Mouse (Mus musculus): ENCODE results near the gene Trim13. TPM values are rescaled to one million over a fixed set of nuclear protein-coding genes. Genes with fewer than 3 reads are reported as not detected.

The Trim13 gene
- polyA plus RNA-seq, 1 experiment from 2014 or later, result 15.4 TPM

GRCm38 (mm10) chr14:61642668-61643067 is 44.6 kb downstream of the Trim13 start:
- H3K9me3 ChIP-seq (replicated peaks), result no peaks in the 10 kb centered on the region
- 85% methylated on average over 1 of the region's 1 CpGs for WGBS
- DNase-seq (ENCODE audit: low spot score), result no peak

GRCm38 (mm10) chr14:61645547-61645946 is 47.5 kb downstream of the Trim13 start:
- WGBS, result 54% methylated on average over 1 of the region's 1 CpGs
- no peak overlapping the region for H3K27ac ChIP-seq (replicated peaks)
- H3K27me3 ChIP-seq (ENCODE audit: low read depth, poor library complexity, severe bottlenecking), result no peaks in the 10 kb centered on the region
- peaks cover 14% of the 10 kb centered on the region for H3K4me1 ChIP-seq
- peak overlapping the region; percentile 9; the same call in 1 of the 2 replicates for H3K4me3 ChIP-seq
- no peaks in the 10 kb centered on the region for H3K9me3 ChIP-seq (replicated peaks)
- DNase-seq (ENCODE audit: low spot score), result no peak
- H3K36me3 ChIP-seq, result no peaks in the 10 kb centered on the region

More at GRCm38 (mm10) chr14:61642668-61643067, 44.6 kb downstream of the Trim13 start:
- Histone ChIP-seq H3K27ac (replicated peaks) (no peak overlapping the region), H3K4me3 (no peak overlapping the region), H3K4me1 (peaks cover 7% of the 10 kb centered on the region; the same call in 1 of the 2 replicates), H3K36me3 (peaks cover 10% of the 10 kb centered on the region; the same call in 1 of the 2 replicates), H3K27me3 (ENCODE audit: low read depth, poor library complexity, severe bottlenecking) (no peaks in the 10 kb centered on the region)

DNA sequence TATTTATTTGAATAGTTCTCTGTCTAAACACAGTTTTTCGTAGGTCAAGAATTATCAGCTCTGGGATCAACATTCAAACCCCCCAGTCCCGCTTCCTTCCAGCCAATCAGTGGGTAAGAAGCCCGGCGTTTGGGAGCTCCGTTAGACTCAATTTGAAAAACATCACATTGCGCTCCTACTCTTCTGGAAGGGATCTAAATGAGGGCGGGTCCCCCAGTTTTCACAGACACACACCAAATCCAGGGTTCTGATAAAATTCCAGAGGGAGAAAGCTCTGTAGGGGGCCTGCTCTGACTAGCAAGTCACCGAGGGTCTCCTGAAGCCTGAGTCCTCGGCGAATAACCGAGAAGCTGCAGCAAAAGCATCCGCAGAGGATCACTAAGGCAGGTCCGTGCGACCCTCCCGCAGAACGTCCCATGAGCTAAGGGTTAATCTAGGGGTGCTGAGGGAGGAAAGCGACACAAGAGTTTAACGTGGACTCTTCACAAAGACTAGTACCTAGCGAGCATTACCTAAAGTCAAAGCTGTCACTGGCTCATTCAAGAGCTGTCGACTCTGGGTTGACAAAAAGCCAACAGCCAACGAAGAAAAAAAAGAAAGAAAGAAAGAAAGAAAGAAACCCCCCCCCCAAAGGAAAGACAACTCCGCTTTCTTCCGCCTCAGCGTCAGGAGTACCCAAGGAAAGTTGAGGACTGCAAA is 49.3 kb downstream of the Trim13 start:
- DNase-seq (ENCODE audit: low spot score), result peak; percentile 64
- peak overlapping the region; percentile 96 for H3K27ac ChIP-seq (replicated peaks)
- under 1% methylated on average over 24 of the region's 24 CpGs for WGBS

GRCm38 (mm10) chr14:61647881-61648684 is 50.0 kb downstream of the Trim13 start:
- Histone ChIP-seq H3K27ac (replicated peaks) (peak overlapping the region; percentile 96), H3K4me1 (peaks cover 16% of the 10 kb centered on the region), H3K36me3 (no peaks in the 10 kb centered on the region), H3K27me3 (ENCODE audit: low read depth, poor library complexity, severe bottlenecking) (no peaks in the 10 kb centered on the region), H3K9me3 (replicated peaks) (no peaks in the 10 kb centered on the region), H3K4me3 (peak overlapping the region; percentile 95)
- WGBS, result under 1% methylated on average over 76 of the region's 95 CpGs
- DNase-seq (ENCODE audit: low spot score), result peak; percentile 79

More for the DNA sequence above, 49.3 kb downstream of the Trim13 start:
- Histone ChIP-seq H3K27me3 (ENCODE audit: low read depth, poor library complexity, severe bottlenecking) (no peaks in the 10 kb centered on the region), H3K4me1 (peaks cover 16% of the 10 kb centered on the region), H3K36me3 (no peaks in the 10 kb centered on the region), H3K4me3 (peak overlapping the region; percentile 95), H3K9me3 (replicated peaks) (no peaks in the 10 kb centered on the region)

- H3K36me3 ChIP-seq, result no peaks in the 10 kb centered on the region
- H3K27me3 ChIP-seq (ENCODE audit: low read depth, poor library complexity, severe bottlenecking), result no peaks in the 10 kb centered on the region
- DNase-seq (ENCODE audit: low spot score), result peak; percentile 98
- peak overlapping the region; percentile 95 for H3K4me3 ChIP-seq
- WGBS, result 3% methylated on average over 62 of the region's 62 CpGs
- peaks cover 16% of the 10 kb centered on the region for H3K4me1 ChIP-seq
- H3K27ac ChIP-seq (replicated peaks), result peak overlapping the region; percentile 96
- no peaks in the 10 kb centered on the region for H3K9me3 ChIP-seq (replicated peaks)
These were observed 50.8 kb downstream of the Trim13 start for GRCm38 (mm10) chr14:61648685-61649504.

DNA sequence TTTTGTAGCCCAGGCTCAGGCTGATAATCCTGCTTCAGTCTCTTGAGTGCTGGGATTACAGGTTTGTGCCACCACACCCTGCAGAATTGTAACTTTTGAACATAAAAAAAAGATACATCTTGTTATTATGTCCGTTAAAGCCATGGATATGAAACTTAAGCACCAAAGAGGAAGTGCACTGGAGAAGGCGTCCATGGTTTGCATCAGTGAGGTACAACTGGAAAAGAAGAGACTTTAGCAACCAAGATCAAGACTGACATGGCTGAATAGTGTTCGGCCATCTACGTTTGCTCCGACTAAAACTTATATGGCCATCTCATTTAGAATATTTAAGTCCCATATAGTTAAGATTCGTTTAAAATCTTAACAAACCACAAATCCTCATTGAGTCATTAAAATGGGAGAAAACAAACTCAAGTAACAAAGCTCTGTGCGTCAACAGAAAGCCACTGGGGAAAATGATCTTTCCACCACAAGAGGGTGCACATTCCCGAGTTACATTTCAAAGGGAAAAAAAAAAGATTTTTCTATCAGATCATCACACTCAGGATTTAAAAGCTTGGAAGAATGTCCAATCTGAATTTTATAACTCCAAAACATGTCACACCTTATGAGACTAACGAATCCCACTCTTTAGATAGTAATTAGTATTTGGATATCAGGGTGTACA is 52.4 kb downstream of the Trim13 start:
- Histone ChIP-seq H3K4me3 (no peak overlapping the region), H3K27me3 (ENCODE audit: low read depth, poor library complexity, severe bottlenecking) (no peaks in the 10 kb centered on the region), H3K36me3 (no peaks in the 10 kb centered on the region), H3K9me3 (replicated peaks) (no peaks in the 10 kb centered on the region), H3K4me1 (peaks cover 16% of the 10 kb centered on the region), H3K27ac (replicated peaks) (no peak overlapping the region)
- 45% methylated on average over 9 of the region's 9 CpGs for WGBS
- no peak for DNase-seq (ENCODE audit: low spot score)

MicroRNAs encoded within 50 kb of the gene (microRNA counts, 519-probe panel; counts per million panel counts)
- microRNA mmu-miR-15a (9,728 counts per million, percentile 92 among the panel's probes with 10 or more counts), microRNA mmu-miR-16 (10,595 counts per million, percentile 98 among the panel's probes with 10 or more counts)

Small RNAs within 50 kb of the gene (microRNA-seq; reads per million reads assigned to microRNA genes)
- gene Mir15a (4,591 reads per million, percentile 90 among the genes with 10 or more reads in this experiment), gene Mir16-1 (3,350 reads per million, percentile 87 among the genes with 10 or more reads in this experiment)

Other genes with a start within 250 kb of the Trim13 start
- 10.6 and 11.0 TPM in 2 replicates for gene Ebpl, start 237.8 kb upstream of the Trim13 start, polyA plus RNA-seq (2016; fragmentation: Nextera tagmentation; extraction: Ambion mirVana)
- gene Kpna3, start 158.4 kb upstream of the Trim13 start, polyA plus RNA-seq (2016; fragmentation: Nextera tagmentation; extraction: Ambion mirVana), result 90.8 and 90.9 TPM in 2 replicates
- 13.7 and 14.6 TPM in 2 replicates for gene Spryd7, start 41.4 kb upstream of the Trim13 start, polyA plus RNA-seq (2016; fragmentation: Nextera tagmentation; extraction: Ambion mirVana)
- 0.48 and 1.1 TPM in 2 replicates for gene Kcnrg, start 9.2 kb downstream of the Trim13 start, polyA plus RNA-seq (2016; fragmentation: Nextera tagmentation; extraction: Ambion mirVana)